Mouse (Mus musculus) liver, embryonic 13.5 days (tissue): ENCODE data around the gene Tas2r134. TPM values are rescaled to one million over a fixed set of nuclear protein-coding genes. Genes with fewer than 3 reads are reported as not detected.

Source experiments
- ATAC-seq: fragments of 200-750 bp; cut with Nextera tagmentation; 2 replicates; pipeline ENCODE4 v1.8.0; 2017; ENCODE audit warnings: low read depth, mild to moderate bottlenecking, moderate number of reproducible peaks, moderate library complexity
- DNase-seq: peaks from one replicate; pipeline ENCODE4 v3.0.0; 2022
- H3K27ac ChIP-seq: fragments of 300-500 bp; sonication (generic); 2 replicates; pipeline ENCODE4 v1.5.1; 2015; ENCODE audit warnings: moderate library complexity, mild to moderate bottlenecking, inconsistent platforms
- H3K27me3 ChIP-seq: fragments of 300-500 bp; sonication (generic); 2 replicates; pipeline ENCODE4 v1.6.1; 2015; ENCODE audit warnings: mild to moderate bottlenecking, inconsistent platforms
- H3K36me3 ChIP-seq: fragments of 300-500 bp; sonication (generic); 2 replicates; pipeline ENCODE4 v1.6.1; 2015; ENCODE audit warnings: mild to moderate bottlenecking, inconsistent platforms
- H3K4me1 ChIP-seq: fragments of 300-500 bp; sonication (generic); replicated peaks from 2 replicates; pipeline ENCODE4 v1.6.1; 2015; ENCODE audit warnings: inconsistent platforms
- H3K4me2 ChIP-seq: fragments of 300-500 bp; sonication (generic); 2 replicates; pipeline ENCODE4 v1.6.1; 2015; ENCODE audit warnings: inconsistent platforms, mild to moderate bottlenecking, moderate library complexity
- H3K4me3 ChIP-seq: fragments of 300-500 bp; sonication (generic); replicated peaks from 2 replicates; pipeline ENCODE4 v1.5.1; 2015; ENCODE audit warnings: mild to moderate bottlenecking, inconsistent platforms
- H3K9ac ChIP-seq: fragments of 300-500 bp; sonication (generic); 2 replicates; pipeline ENCODE4 v1.6.1; 2015; ENCODE audit warnings: mild to moderate bottlenecking, inconsistent platforms
- H3K9me3 ChIP-seq: fragments of 300-500 bp; sonication (generic); replicated peaks from 2 replicates; pipeline ENCODE4 v1.6.1; 2016; ENCODE audit warnings: inconsistent platforms
- WGBS: fragments of 180-500 bp; shearing (Covaris S2); methylation state at CpG from one replicate; pipeline ENCODE4 v1.1.7; 2015; ENCODE audit not compliant: insufficient replicate concordance; 5-methylcytosine and 5-hydroxymethylcytosine counted together
- polyA plus RNA-seq: library from polyadenylated mRNA; unstranded; fragments of >200 nt; fragmentation: Nextera tagmentation; extraction: Ambion mirVana; gene quantifications from 2 replicates; pipeline ENCODE4 v1.2.1, GENCODE M21; 2015

Gene Tas2r134
- polyA plus RNA-seq, 1 experiment from 2014 or later, result not detected

DNA sequence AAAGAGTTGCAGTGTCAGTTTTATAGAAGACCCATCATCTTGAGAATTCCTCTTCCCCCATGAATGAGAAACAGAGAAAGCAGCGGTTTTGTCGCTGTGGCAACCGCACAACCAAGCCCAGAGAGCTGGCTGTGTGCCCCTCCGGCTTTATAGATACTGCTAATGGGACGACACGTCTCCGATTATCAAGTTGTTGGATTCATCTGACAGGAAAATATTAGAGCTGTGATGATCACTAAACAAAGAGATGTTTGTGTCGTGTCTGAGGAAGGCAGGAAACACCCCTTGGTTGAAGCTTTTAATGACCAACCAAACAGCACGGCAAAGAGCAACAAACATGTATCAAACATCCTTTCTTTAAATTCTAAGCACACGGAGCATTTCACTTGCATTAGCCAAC is 17.0 kb upstream of the Tas2r134 start:
- DNase-seq (no peak), ATAC-seq (no peak)
- Histone ChIP-seq H3K27ac (no peak overlapping the region), H3K9me3 (no peaks in the 10 kb centered on the region), H3K27me3 (no peaks in the 10 kb centered on the region), H3K4me3 (no peak overlapping the region), H3K9ac (no peak overlapping the region), H3K4me1 (no peaks in the 10 kb centered on the region), H3K36me3 (no peaks in the 10 kb centered on the region), H3K4me2 (no peak overlapping the region)
- WGBS, result 56% methylated on average over 10 of the region's 10 CpGs

DNA sequence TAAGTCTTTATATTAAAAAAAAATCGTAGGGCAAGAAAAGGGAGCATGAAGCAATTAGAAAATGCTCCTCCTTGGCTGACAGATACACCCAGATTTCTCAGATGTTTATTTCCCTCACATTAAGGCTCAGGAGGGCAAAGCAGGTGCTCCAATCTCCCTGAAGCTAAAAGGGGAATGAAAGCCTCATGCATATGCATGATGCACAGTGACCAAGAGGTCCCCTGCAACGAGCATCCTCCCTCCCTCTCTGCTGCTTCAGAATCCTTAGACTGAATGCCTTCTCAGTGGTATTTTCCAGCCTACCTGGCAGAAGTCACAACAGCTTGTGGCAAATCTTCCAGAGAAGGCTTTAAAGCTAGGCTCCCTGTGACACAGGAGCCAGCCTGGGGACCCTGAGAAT is 16.4 kb upstream of the Tas2r134 start:
- WGBS, result 42% methylated on average over 2 of the region's 2 CpGs
- Histone ChIP-seq H3K27me3 (no peaks in the 10 kb centered on the region), H3K4me3 (no peak overlapping the region), H3K4me2 (no peak overlapping the region), H3K9me3 (no peaks in the 10 kb centered on the region), H3K4me1 (no peaks in the 10 kb centered on the region), H3K27ac (no peak overlapping the region), H3K36me3 (no peaks in the 10 kb centered on the region), H3K9ac (no peak overlapping the region)
- no peak for DNase-seq
- no peak for ATAC-seq

GRCm38 (mm10) chr2:51613716-51614115 is 13.6 kb upstream of the Tas2r134 start:
- Histone ChIP-seq H3K27me3 (no peaks in the 10 kb centered on the region), H3K27ac (no peak overlapping the region), H3K36me3 (no peaks in the 10 kb centered on the region), H3K4me2 (no peak overlapping the region), H3K4me1 (no peaks in the 10 kb centered on the region), H3K4me3 (no peak overlapping the region), H3K9ac (no peak overlapping the region), H3K9me3 (no peaks in the 10 kb centered on the region)
- 46% methylated on average over 4 of the region's 4 CpGs for WGBS
- DNase-seq (no peak), ATAC-seq (no peak)

DNA sequence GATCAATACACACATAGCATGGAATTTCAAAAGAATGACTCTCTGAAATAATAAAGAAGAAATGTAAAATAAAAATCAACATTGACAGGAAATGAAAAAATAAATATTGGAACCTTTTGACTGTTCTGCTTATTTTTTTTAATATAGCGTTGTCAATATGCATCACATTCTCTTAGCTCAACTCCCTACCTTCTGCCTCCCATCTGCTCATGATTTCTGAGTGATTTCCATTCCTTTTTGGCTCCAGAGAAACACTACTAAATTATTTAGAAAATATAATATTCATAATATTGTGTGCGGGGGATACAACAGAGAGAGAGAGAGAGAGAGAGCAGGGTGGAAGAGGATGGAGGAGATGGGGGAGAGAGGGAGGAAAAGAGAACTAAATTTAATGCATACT is 5.4 kb upstream of the Tas2r134 start:
- H3K4me2 ChIP-seq, result no peak overlapping the region
- ATAC-seq, result no peak
- no peak overlapping the region for H3K9ac ChIP-seq
- no peaks in the 10 kb centered on the region for H3K27me3 ChIP-seq
- no peak overlapping the region for H3K27ac ChIP-seq
- H3K9me3 ChIP-seq, result no peaks in the 10 kb centered on the region
- no peaks in the 10 kb centered on the region for H3K36me3 ChIP-seq
- no peaks in the 10 kb centered on the region for H3K4me1 ChIP-seq
- no peak for DNase-seq
- H3K4me3 ChIP-seq, result no peak overlapping the region
- 74% methylated on average over 2 of the region's 2 CpGs for WGBS

DNA sequence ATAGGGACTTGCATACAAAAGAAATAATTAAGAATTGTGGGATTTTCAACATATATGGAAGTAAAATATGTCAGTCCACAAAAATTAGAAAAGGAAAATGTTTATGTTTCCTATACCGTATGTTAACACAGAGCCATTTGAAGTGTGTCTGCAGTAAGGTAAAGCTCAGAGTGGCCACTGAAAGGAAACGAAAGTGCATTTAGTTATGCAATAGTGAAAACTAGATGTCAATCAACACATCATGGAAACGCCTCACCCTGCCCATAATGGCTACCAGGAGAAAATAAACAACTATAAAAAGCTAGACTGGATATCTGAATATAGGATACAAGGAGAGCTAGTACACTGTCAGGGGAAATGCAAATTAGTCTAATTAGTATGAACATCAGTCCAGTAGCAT is 1.3 kb upstream of the Tas2r134 start:
- Histone ChIP-seq H3K27ac (no peak overlapping the region), H3K4me3 (no peak overlapping the region), H3K4me1 (no peaks in the 10 kb centered on the region), H3K9ac (no peak overlapping the region), H3K27me3 (no peaks in the 10 kb centered on the region), H3K4me2 (no peak overlapping the region), H3K9me3 (no peaks in the 10 kb centered on the region), H3K36me3 (no peaks in the 10 kb centered on the region)
- ATAC-seq (no peak), DNase-seq (no peak)
- 52% methylated on average over 3 of the region's 3 CpGs for WGBS

GRCm38 (mm10) chr2:51631428-51631827 is 4.1 kb downstream of the Tas2r134 start:
- no peak overlapping the region for H3K27ac ChIP-seq
- no peak overlapping the region for H3K9ac ChIP-seq
- H3K4me1 ChIP-seq, result no peaks in the 10 kb centered on the region
- ATAC-seq (no peak), DNase-seq (no peak)
- no peak overlapping the region for H3K4me3 ChIP-seq
- 50% methylated on average over 2 of the region's 2 CpGs for WGBS
- H3K27me3 ChIP-seq, result no peaks in the 10 kb centered on the region
- H3K9me3 ChIP-seq, result no peaks in the 10 kb centered on the region
- H3K36me3 ChIP-seq, result no peaks in the 10 kb centered on the region
- H3K4me2 ChIP-seq, result no peak overlapping the region

GRCm38 (mm10) chr2:51637681-51638080 is 10.4 kb downstream of the Tas2r134 start:
- WGBS, result 16% methylated on average over 11 of the region's 11 CpGs
- no peaks in the 10 kb centered on the region for H3K36me3 ChIP-seq
- H3K27ac ChIP-seq, result no peak overlapping the region
- H3K9ac ChIP-seq, result no peak overlapping the region
- H3K4me1 ChIP-seq, result no peaks in the 10 kb centered on the region
- H3K4me3 ChIP-seq, result no peak overlapping the region
- no peaks in the 10 kb centered on the region for H3K9me3 ChIP-seq
- ATAC-seq, result no peak
- H3K4me2 ChIP-seq, result no peak overlapping the region
- H3K27me3 ChIP-seq, result no peaks in the 10 kb centered on the region
- no peak for DNase-seq

DNA sequence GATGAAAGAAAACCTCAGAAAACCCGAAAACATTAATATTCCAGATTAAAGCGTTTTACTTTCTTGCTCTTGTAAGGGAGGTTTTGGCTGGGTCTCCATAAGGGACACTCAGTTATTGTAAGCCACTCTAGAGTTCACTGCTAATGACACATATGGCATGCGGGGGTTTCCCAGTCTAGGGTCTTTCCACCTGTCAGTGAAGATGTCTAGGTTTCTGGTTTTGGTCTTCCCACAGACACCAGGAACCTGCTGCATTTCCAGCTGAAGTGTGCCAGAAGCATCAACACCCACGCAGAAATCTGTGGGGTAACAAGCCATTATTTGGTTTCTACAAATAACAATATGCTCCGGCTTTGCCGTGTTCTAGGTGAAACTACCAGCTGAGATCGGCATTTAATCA is 14.3 kb downstream of the Tas2r134 start:
- no peaks in the 10 kb centered on the region for H3K4me1 ChIP-seq
- H3K36me3 ChIP-seq, result no peaks in the 10 kb centered on the region
- H3K4me2 ChIP-seq, result no peak overlapping the region
- no peak overlapping the region for H3K27ac ChIP-seq
- no peaks in the 10 kb centered on the region for H3K9me3 ChIP-seq
- no peaks in the 10 kb centered on the region for H3K27me3 ChIP-seq
- DNase-seq (no peak), ATAC-seq (no peak)
- WGBS, result 71% methylated on average over 7 of the region's 7 CpGs
- no peak overlapping the region for H3K9ac ChIP-seq
- H3K4me3 ChIP-seq, result no peak overlapping the region

DNA sequence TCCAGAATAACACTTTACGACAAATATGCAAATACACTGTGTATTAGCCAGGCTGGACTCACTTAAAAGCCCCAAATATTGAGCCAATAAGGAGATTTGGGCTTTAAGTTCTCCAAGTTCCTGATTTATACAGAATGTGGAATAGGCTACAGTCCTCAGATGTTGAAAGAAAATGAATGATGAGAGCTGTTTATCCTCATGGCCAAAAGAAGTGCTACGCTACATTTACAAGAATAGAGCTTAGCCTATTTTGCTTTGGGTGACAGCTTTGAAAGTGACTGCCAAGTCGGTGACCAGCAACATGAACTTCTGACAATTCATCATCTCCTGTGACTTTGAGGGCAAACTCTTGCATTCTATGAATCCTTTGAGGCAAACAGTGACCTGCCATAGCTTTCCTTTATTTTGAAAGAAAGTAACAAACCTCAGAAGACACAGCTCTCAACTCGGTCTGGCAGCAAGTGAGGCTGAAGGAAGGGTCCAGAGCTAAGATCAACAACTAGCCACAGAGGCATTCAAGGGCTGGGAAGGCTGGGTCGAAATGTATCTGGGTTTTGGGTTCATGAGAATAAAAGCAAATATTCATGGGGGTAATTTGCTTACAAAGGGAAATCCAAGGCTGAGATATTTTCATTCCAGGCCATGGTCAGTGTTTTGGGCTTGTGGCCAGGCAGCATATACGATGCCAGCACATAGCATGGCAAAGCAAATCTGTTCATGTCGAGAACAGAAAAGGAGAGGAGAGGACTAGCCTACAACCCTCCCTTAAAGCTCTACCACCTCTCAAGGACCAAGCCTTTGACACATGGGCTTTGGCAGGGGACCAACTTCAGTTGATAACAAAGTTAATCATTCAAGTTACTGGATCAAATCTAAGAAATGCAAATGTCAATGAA is 16.2 kb downstream of the Tas2r134 start:
- Histone ChIP-seq H3K4me1 (no peaks in the 10 kb centered on the region), H3K4me3 (no peak overlapping the region), H3K9ac (no peak overlapping the region), H3K9me3 (no peaks in the 10 kb centered on the region), H3K36me3 (no peaks in the 10 kb centered on the region), H3K27me3 (no peaks in the 10 kb centered on the region), H3K27ac (no peak overlapping the region), H3K4me2 (no peak overlapping the region)
- WGBS, result 55% methylated on average over 7 of the region's 7 CpGs
- DNase-seq (no peak), ATAC-seq (no peak)

DNA sequence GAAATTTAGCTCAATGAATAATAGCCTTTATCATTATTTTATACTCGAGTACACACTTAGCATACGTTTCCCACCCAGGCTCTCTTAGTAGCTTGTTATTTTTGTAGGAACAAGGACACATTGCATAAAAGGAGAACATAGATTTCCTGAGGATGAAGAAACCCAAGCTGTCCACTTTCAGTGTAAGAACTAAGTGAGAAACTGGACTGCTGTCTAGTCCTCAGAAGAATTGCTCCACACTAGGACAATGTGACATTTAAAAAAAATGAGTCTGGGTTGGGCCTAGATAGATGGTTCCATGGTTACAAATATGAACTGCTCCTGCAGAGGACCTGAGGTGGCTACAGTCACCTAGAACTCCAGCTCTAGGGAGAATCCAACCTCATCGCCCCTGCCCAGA is 20.7 kb downstream of the Tas2r134 start:
- no peaks in the 10 kb centered on the region for H3K4me1 ChIP-seq
- H3K27ac ChIP-seq, result no peak overlapping the region
- no peak for DNase-seq
- no peaks in the 10 kb centered on the region for H3K27me3 ChIP-seq
- H3K4me3 ChIP-seq, result no peak overlapping the region
- H3K9me3 ChIP-seq, result no peaks in the 10 kb centered on the region
- H3K36me3 ChIP-seq, result no peaks in the 10 kb centered on the region
- no peak for ATAC-seq
- H3K9ac ChIP-seq, result no peak overlapping the region
- no peak overlapping the region for H3K4me2 ChIP-seq
- WGBS, result 65% methylated on average over 3 of the region's 3 CpGs

- DNase-seq, result no peak
- ATAC-seq, result no peak
- Histone ChIP-seq H3K27ac (no peak overlapping the region), H3K4me3 (no peak overlapping the region), H3K4me2 (no peak overlapping the region), H3K9me3 (no peaks in the 10 kb centered on the region), H3K9ac (no peak overlapping the region), H3K4me1 (no peaks in the 10 kb centered on the region), H3K36me3 (no peaks in the 10 kb centered on the region), H3K27me3 (no peaks in the 10 kb centered on the region)
- WGBS, result 61% methylated on average over 1 of the region's 1 CpGs
Observed at GRCm38 (mm10) chr2:51649887-51650286, 22.6 kb downstream of the Tas2r134 start.

DNA sequence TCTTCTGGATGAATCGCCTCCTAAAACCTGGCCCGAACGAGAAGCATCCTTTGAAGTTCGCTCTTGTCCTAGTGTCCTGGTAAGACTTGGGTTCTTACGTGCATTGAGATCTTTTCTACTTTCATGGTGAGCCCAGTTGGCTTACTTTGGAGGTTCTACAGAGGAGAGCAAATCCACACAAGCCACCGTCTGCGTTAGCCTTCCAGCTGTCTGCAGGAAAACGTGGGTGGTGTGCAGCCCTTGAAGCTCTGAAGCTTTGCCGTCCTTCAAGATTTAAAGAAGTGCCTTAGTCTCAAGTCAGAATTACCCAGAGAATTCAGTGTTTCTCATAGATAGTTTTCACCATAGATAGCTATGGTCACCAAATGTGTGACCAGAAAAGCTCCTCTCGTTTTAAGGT is 24.8 kb downstream of the Tas2r134 start:
- Histone ChIP-seq H3K9me3 (no peaks in the 10 kb centered on the region), H3K9ac (no peak overlapping the region), H3K36me3 (no peaks in the 10 kb centered on the region), H3K4me1 (no peaks in the 10 kb centered on the region), H3K27me3 (no peaks in the 10 kb centered on the region), H3K4me3 (no peak overlapping the region), H3K27ac (no peak overlapping the region), H3K4me2 (no peak overlapping the region)
- 82% methylated on average over 10 of the region's 10 CpGs for WGBS
- ATAC-seq, result no peak
- no peak for DNase-seq
